Mouse (Mus musculus) limb, embryonic 11.5 days (tissue): Measurements from ENCODE around the gene Utp20. TPM values are rescaled to one million over a fixed set of nuclear protein-coding genes. Genes with fewer than 3 reads are reported as not detected.
"Not testable (repeated sequence)": the region's sequence is repeated elsewhere in the genome, so short reads cannot be mapped to it uniquely, and the experiment has no call there.

Experiments used
- ATAC-seq: fragments of 200-750 bp; cut with Nextera tagmentation; 2 replicates; pipeline ENCODE4 v1.8.0; 2017; ENCODE audit warnings: low read depth; ENCODE audit not compliant: insufficient number of reproducible peaks, low FRiP score, low TSS enrichment
- DNase-seq: peaks from one replicate; pipeline ENCODE4 v3.0.0-alpha.2; 2015; ENCODE audit warnings: low spot score
- H3K27ac ChIP-seq: fragments of 300-500 bp; sonication (generic); replicated peaks from 2 replicates; pipeline ENCODE4 v1.5.1; 2014; ENCODE audit warnings: low read depth, mild to moderate bottlenecking, low read length
- H3K27me3 ChIP-seq: fragments of 300-500 bp; sonication (generic); 2 replicates; pipeline ENCODE4 v1.6.1; 2014; ENCODE audit warnings: mild to moderate bottlenecking, low read length, mixed read lengths; ENCODE audit not compliant: control insufficient read depth, insufficient read depth
- H3K36me3 ChIP-seq: fragments of 300-500 bp; sonication (generic); 2 replicates; pipeline ENCODE4 v1.6.1; 2014; ENCODE audit warnings: mild to moderate bottlenecking, low read length, moderate library complexity, mixed read lengths; ENCODE audit not compliant: control insufficient read depth, insufficient read depth
- H3K4me1 ChIP-seq: fragments of 300-500 bp; sonication (generic); 2 replicates; pipeline ENCODE4 v1.6.1; 2014; ENCODE audit warnings: low read length, mixed read lengths; ENCODE audit not compliant: control insufficient read depth, insufficient read depth
- H3K4me2 ChIP-seq: fragments of 300-500 bp; sonication (generic); 2 replicates; pipeline ENCODE4 v1.6.1; 2014; ENCODE audit warnings: low read depth, mild to moderate bottlenecking, moderate library complexity; ENCODE audit not compliant: severe bottlenecking
- H3K4me3 ChIP-seq: fragments of 300-500 bp; sonication (generic); 2 replicates; pipeline ENCODE4 v1.5.1; 2014; ENCODE audit warnings: low read depth, low read length
- H3K9ac ChIP-seq: fragments of 300-500 bp; sonication (generic); 2 replicates; pipeline ENCODE4 v1.6.1; 2014; ENCODE audit warnings: mild to moderate bottlenecking, low read length
- H3K9me3 ChIP-seq: fragments of 300-500 bp; sonication (generic); 2 replicates; pipeline ENCODE4 v1.6.1; 2016; ENCODE audit warnings: low read length; ENCODE audit not compliant: control insufficient read depth
- WGBS: fragments of 180-500 bp; shearing (Covaris S2); extraction: QIAGEN DNeasy Blood & Tissue Kit; methylation state at CpG from one replicate; pipeline ENCODE4 v1.1.7; 2014; 5-methylcytosine and 5-hydroxymethylcytosine counted together
- polyA plus RNA-seq: library from polyadenylated mRNA; unstranded; fragments of >200 nt; fragmentation: Nextera tagmentation; extraction: Ambion mirVana; gene quantifications from 2 replicates; pipeline ENCODE4 v1.2.1, GENCODE M21; 2014

Utp20 gene
- polyA plus RNA-seq, 1 experiment from 2014 or later = 28.2 TPM

DNA sequence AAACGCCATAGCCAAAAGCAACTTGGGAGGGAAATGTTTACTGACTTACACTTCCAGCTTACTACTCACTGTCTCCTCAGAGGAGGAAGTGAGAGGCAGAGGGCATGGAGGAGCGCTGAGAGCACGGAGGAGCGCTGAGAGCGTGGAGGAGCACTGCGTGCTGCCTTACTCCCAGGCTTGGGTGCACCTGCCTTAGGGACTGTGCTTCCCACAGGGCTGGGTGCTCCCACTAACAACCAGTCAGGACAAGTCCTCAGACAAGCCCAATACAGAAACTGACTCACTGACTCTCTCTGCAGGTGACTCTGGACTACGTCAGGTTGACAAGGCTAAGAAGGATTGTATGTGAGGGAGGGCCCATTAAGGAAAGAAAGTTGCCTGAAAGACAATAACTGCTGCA is 27.2 kb downstream of the Utp20 start:
- Histone ChIP-seq H3K27ac (no peak overlapping the region), H3K9me3 (no peaks in the 10 kb centered on the region), H3K4me1 (no peaks in the 10 kb centered on the region), H3K36me3 (peaks cover 6% of the 10 kb centered on the region; the same call in 1 of the 2 replicates), H3K9ac (no peak overlapping the region), H3K27me3 (no peaks in the 10 kb centered on the region), H3K4me2 (no peak overlapping the region), H3K4me3 (no peak overlapping the region)
- ATAC-seq (no peak), DNase-seq (no peak)
- 95% methylated on average over 7 of the region's 7 CpGs for WGBS

DNA sequence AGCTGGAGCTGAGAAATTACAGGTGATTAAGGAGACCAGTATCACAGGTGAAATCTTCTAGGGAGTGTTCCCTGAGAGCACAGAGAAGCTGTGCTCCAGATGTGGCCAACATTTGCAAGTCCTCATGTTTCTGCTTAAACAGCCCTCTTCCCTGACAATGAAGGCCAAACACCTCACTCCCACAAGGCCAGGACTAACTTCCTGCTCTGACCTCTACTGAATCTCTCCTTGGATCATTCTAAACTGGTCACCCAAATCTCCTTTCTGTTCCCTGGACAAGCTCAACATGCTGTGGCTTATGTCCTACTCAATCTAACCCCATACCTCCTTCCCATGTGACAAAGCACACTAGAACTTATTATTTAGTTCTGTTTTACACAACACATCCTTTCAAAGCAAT is 29.2 kb downstream of the Utp20 start:
- Histone ChIP-seq H3K9ac (no peak overlapping the region), H3K9me3 (no peaks in the 10 kb centered on the region), H3K27ac (no peak overlapping the region), H3K4me3 (no peak overlapping the region), H3K4me2 (no peak overlapping the region), H3K36me3 (peaks cover 6% of the 10 kb centered on the region; the same call in 1 of the 2 replicates), H3K4me1 (no peaks in the 10 kb centered on the region), H3K27me3 (no peaks in the 10 kb centered on the region)
- ATAC-seq (no peak), DNase-seq (no peak)

DNA sequence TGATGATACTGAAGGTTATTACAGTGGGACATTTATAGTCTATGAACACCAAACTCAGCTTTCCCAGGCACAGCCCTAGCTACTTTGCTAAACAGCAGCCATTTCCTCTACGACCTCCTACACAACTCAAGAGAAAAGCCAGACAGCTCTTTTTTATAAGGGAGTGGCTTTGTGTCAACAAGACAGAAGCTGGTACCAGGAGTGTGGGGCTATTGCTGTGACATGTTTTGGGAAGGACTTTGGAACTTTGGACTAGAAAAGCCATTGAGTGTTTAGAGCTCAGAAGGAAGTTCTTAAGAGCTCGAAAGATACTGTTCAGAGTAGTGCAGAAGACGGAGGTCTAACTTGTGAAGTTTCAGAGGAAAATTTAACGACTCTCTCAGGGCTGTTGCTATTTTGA is 29.7 kb downstream of the Utp20 start:
- no peak overlapping the region for H3K4me2 ChIP-seq
- no peaks in the 10 kb centered on the region for H3K27me3 ChIP-seq
- peaks cover 6% of the 10 kb centered on the region; the same call in 1 of the 2 replicates for H3K36me3 ChIP-seq
- no peaks in the 10 kb centered on the region for H3K4me1 ChIP-seq
- 91% methylated on average over 4 of the region's 4 CpGs for WGBS
- no peak overlapping the region for H3K27ac ChIP-seq
- H3K9me3 ChIP-seq = no peaks in the 10 kb centered on the region
- no peak overlapping the region for H3K9ac ChIP-seq
- no peak for DNase-seq
- no peak overlapping the region for H3K4me3 ChIP-seq
- ATAC-seq = no peak

DNA sequence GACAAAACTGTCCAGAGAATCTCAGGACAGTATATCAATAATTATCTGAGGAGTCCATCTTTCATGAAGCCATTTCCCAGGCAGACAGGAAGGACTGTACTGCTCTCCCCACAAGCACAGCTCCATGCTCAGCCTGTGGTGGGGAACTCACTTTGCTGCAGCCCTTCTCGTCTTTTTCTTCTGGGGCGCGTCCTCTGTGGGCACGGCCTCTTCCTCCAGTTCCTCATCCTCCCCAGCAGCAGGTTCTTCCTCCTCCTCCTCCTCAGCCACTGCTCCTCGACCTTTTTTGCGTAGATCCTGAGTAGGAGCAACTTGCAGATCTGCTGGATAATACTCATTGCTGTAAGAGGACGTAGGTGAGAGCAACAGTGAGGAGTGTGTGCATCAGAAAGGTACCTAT is 31.4 kb downstream of the Utp20 start:
- WGBS = 96% methylated on average over 7 of the region's 7 CpGs
- Histone ChIP-seq H3K27me3 (no peaks in the 10 kb centered on the region), H3K9ac (no peak overlapping the region), H3K4me1 (no peaks in the 10 kb centered on the region), H3K27ac (no peak overlapping the region), H3K36me3 (peaks cover 3% of the 10 kb centered on the region; the same call in 1 of the 2 replicates), H3K4me2 (no peak overlapping the region), H3K9me3 (no peaks in the 10 kb centered on the region), H3K4me3 (no peak overlapping the region)
- ATAC-seq = no peak
- no peak for DNase-seq

DNA sequence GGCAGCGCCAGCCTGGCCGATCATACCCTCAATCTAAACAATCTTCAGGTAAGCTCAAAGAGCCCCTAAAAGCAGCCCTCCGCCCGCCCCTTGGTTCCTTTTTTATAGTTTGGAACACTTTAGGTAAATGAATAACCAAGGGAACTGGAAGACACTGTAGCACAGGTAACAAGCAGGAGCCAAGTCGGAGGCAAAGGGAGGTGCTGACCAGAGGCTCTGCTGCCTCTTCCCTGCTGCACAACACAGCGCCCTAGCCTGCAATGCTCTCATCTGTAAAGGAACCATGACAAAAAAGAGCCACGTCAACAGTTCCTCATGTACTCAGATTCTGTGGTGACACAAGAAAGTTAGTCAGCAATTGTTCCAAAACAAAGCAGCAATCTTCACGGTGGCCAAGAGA is 32.0 kb downstream of the Utp20 start:
- ATAC-seq = no peak
- Histone ChIP-seq H3K36me3 (peaks cover 3% of the 10 kb centered on the region; the same call in 1 of the 2 replicates), H3K27me3 (no peaks in the 10 kb centered on the region), H3K4me1 (no peaks in the 10 kb centered on the region), H3K9me3 (no peaks in the 10 kb centered on the region), H3K9ac (no peak overlapping the region), H3K27ac (no peak overlapping the region), H3K4me2 (no peak overlapping the region), H3K4me3 (no peak overlapping the region)
- WGBS = 92% methylated on average over 8 of the region's 8 CpGs
- no peak for DNase-seq

DNA sequence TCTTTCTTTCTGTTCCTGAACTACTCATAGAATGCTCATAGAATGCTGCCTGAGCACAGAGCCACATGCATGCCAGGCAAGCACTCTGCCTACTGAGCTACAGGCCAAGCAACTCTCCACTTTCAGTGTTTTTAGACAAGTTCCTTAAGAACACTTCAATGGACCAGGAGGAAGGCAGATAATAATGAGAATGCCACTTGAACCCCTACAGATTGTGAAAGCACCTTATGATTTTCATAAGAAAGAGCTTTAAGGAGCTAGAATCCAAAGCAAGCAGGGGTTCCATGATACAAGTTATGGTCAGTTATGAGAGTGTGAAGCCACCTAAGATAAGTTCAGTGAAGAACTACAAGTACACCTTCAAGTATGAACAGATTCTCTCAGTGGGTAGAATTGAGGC is 32.9 kb downstream of the Utp20 start:
- ATAC-seq (no peak), DNase-seq (no peak)
- H3K4me2 ChIP-seq = no peak overlapping the region
- H3K4me3 ChIP-seq = no peak overlapping the region
- peaks cover 3% of the 10 kb centered on the region; the same call in 1 of the 2 replicates for H3K36me3 ChIP-seq
- no peaks in the 10 kb centered on the region for H3K27me3 ChIP-seq
- H3K4me1 ChIP-seq = no peaks in the 10 kb centered on the region
- no peak overlapping the region for H3K27ac ChIP-seq
- H3K9ac ChIP-seq = no peak overlapping the region
- H3K9me3 ChIP-seq = no peaks in the 10 kb centered on the region

DNA sequence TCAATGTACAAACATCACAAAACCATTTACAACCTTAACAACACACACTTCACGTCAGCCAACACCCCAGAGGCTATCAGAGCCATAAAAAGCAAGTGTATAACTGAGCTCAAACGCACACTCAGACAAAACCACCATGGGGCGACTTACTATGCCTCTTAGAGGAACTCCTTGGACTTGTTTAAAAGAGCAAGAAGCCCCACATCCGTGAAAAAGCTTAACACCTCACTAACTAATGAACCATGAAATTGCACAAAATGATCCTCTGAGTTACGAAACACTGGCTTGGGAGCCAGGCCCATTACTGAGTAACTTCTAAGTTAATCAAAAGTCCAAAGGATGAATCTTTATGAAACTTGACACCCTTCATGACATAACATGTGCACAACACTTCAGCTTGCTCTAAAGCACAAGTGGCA is 42.1 kb downstream of the Utp20 start:
- Histone ChIP-seq H3K9ac (no peak overlapping the region), H3K27ac (no peak overlapping the region), H3K36me3 (peaks cover 6% of the 10 kb centered on the region), H3K9me3 (no peaks in the 10 kb centered on the region), H3K4me2 (no peak overlapping the region), H3K4me1 (no peaks in the 10 kb centered on the region), H3K4me3 (no peak overlapping the region), H3K27me3 (no peaks in the 10 kb centered on the region)
- no peak for ATAC-seq
- DNase-seq = no peak
- WGBS = 78% methylated on average over 5 of the region's 5 CpGs

DNA sequence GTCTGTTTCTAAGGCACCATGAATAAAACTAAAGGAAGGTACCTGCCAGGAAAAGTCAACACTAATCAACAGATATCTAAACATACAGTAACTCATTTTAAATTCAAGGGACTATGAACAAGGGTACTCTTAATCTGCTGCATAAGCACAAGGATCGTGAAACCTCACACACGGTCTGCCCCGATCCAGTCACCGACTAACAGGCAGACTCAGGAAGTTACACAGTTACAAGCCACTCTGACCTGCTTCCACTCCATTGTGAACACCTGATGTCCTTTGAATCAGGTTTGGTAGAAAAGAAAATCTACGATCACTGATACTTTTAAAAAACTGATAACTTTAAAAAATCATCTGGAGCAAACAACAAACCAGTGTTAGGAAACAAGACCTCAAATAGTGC is 42.7 kb downstream of the Utp20 start:
- Histone ChIP-seq H3K4me2 (no peak overlapping the region), H3K36me3 (peaks cover 6% of the 10 kb centered on the region)
- WGBS = 95% methylated on average over 5 of the region's 5 CpGs

DNA sequence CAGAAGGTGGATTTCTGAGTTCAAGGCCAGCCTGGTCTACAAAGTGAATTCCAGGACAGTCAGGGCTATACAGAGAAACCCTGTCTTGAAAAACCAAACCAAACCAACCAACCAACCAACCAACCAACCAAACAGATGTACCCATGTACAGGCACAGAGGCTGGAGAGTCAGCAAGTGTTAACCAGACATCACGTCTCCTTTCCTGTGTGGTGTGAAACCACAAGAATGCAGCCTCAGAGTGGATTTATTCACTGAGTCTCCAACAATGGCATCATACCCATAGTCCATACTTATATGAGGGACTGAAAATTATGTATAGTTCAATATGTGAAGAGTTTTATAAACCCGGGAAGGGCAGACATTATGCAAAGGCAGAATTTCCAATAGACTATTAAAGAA is 43.5 kb downstream of the Utp20 start:
- not testable (repeated sequence) for H3K27ac ChIP-seq, H3K4me3 ChIP-seq, H3K4me1 ChIP-seq, ATAC-seq, H3K9me3 ChIP-seq, H3K9ac ChIP-seq, H3K4me2 ChIP-seq, H3K36me3 ChIP-seq, H3K27me3 ChIP-seq, DNase-seq
- 80% methylated on average over 2 of the region's 2 CpGs for WGBS

More for the DNA sequence above, 42.7 kb downstream of the Utp20 start:
- ATAC-seq (no peak), DNase-seq (no peak)
- Histone ChIP-seq H3K27me3 (no peaks in the 10 kb centered on the region), H3K4me3 (no peak overlapping the region), H3K4me1 (no peaks in the 10 kb centered on the region), H3K9me3 (no peaks in the 10 kb centered on the region), H3K27ac (no peak overlapping the region), H3K9ac (no peak overlapping the region)
